Mouse (Mus musculus): ENCODE results near the gene Fnbp1. TPM values are rescaled to one million over a fixed set of nuclear protein-coding genes. Genes with fewer than 3 reads are reported as not detected.

The Fnbp1 gene
- polyA plus RNA-seq, 1 experiment from 2014 or later, result 17.3 TPM

DNA sequence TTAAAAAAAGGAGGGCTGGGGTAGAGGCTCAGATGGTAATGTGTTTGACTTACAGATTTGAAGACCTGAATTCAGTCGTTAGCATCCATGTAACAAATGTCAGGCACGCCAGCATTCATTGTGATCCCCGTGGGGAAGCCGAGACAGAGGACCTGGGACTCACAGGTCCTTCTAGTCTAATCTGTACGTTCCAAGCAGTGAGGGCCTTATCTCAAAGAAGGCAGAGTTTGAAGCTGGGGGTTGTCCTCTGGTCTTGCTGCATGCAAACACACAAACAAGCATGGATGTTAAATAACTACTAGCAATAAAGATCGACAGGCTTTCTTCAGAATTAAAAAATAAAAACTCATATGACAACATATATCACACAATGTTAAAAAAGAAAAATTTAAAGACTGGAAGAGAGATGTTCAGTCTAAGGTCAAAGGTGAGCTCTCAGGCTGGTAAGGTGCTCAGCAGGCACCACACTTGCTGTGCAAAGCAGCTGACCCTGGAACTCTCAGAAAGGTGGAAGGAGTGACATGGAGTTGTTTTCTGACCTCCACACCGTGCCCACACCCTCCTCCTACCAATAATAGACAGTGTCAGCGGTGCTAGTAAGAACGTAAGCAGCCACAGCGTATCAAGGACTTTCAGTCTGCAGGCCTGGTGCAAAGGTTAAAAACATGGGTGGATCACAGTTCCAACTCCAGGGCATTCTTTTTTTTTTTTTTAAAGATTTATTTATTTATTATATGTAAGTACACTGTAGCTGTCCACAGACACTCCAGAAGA, 18.5 kb upstream of the Fnbp1 start:
- DNase-seq (ENCODE audit: low spot score) (no peak), ATAC-seq (replicated peaks; ENCODE audit: low FRiP score) (no peak)
- H3K9me3 ChIP-seq (ENCODE audit: control insufficient read depth, low read length), result no peaks in the 10 kb centered on the region
- H3K36me3 ChIP-seq (ENCODE audit: control insufficient read depth, insufficient read depth, low read length), result no peaks in the 10 kb centered on the region
- no peak overlapping the region for H3K4me2 ChIP-seq (ENCODE audit: low read depth, low read length, severe bottlenecking)
- H3K27me3 ChIP-seq (ENCODE audit: control insufficient read depth, insufficient read depth, low read length), result no peaks in the 10 kb centered on the region
- WGBS, result 91% methylated on average over 10 of the region's 10 CpGs
- H3K27ac ChIP-seq (ENCODE audit: low read depth, low read length), result no peak overlapping the region
- no peak overlapping the region for H3K4me3 ChIP-seq (ENCODE audit: low read depth, low read length)
- H3K4me1 ChIP-seq (replicated peaks; ENCODE audit: control insufficient read depth, insufficient read depth, low read length), result no peaks in the 10 kb centered on the region
- H3K9ac ChIP-seq (ENCODE audit: low read length), result no peak overlapping the region

DNA sequence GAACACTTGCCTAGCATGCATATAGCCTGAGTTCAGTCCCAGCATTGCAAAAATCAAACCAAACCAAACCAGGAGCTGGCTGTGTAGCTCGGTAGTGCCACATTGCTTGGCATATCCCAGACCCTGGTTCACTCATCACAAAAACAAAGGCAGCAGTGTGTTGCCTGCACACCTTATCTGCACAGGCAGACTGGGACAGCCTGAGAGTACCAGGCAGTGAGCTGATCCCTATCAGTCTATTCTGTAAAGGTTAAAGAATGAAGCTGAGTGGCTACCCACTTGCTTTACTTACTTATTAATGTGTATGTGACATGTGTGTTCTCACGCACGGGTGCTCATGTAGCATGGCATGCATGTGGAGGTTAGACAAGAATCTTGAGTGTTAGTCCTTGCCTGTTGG, 15.0 kb upstream of the Fnbp1 start:
- no peak overlapping the region for H3K9ac ChIP-seq (ENCODE audit: low read length)
- no peaks in the 10 kb centered on the region for H3K9me3 ChIP-seq (ENCODE audit: control insufficient read depth, low read length)
- DNase-seq (ENCODE audit: low spot score) (no peak), ATAC-seq (replicated peaks; ENCODE audit: low FRiP score) (no peak)
- no peak overlapping the region for H3K27ac ChIP-seq (ENCODE audit: low read depth, low read length)
- no peak overlapping the region for H3K4me3 ChIP-seq (ENCODE audit: low read depth, low read length)
- H3K36me3 ChIP-seq (ENCODE audit: control insufficient read depth, insufficient read depth, low read length), result no peaks in the 10 kb centered on the region
- no peak overlapping the region for H3K4me2 ChIP-seq (ENCODE audit: low read depth, low read length, severe bottlenecking)
- 96% methylated on average over 3 of the region's 3 CpGs for WGBS
- no peaks in the 10 kb centered on the region; the same call in 1 of the 2 replicates for H3K4me1 ChIP-seq (replicated peaks; ENCODE audit: control insufficient read depth, insufficient read depth, low read length)
- H3K27me3 ChIP-seq (ENCODE audit: control insufficient read depth, insufficient read depth, low read length), result no peaks in the 10 kb centered on the region

DNA sequence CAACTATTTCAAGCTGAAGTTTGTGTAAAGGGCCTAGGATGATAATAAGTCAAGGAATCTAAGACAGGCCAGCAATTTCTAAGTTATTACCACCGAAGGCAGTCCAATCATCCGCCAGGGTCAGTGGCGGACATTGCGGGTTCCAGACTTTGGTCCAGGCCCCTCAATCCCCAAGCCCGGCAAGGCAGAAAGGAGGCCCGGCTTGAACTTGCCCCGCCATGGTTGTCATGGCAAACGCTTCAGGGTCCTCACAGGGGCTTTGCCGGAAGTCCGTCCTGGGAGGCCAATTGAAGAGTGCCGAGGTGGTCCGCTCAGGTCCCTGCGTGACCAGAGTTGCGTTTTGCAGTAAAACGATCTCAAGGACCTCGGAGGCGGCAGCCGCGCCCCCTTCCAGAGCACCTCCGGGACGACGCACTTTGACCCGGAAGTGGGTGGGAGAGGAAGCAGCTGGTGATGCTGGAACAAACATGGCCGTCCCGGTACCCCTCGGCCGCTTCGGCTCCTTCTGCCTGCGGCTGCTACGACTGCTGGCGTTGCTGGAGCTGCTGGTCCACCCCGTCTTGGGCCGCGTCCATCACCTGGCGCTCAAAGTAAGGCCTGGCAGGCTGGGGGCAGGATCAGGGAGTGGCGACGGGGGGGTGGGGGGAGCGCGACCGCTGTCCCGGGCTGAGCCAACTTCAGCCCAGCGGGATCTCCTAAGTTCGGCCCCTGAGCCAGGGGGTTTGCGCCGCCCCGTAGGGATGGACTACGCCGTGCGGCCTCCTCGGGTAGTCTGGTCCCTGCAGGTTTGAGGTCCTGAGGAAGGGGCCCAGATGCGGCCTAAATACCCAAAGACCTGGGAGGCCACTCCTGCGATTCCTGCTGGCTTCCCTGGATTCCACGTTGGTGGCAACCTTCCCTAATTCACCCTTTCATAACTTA, 10.3 kb upstream of the Fnbp1 start, which contains the start of gene Gpr107:
Gpr107 (plus strand) TSS at position 425 of the 921 bp plus-strand sequence.
- ATAC-seq (replicated peaks; ENCODE audit: low FRiP score) (peak; percentile 82), DNase-seq (ENCODE audit: low spot score) (peak; percentile 92)
- peak within 1 kb of the TSS; percentile 88 for H3K4me3 ChIP-seq (ENCODE audit: low read depth, low read length)
- H3K4me1 ChIP-seq (replicated peaks; ENCODE audit: control insufficient read depth, insufficient read depth, low read length), result no peaks in the 10 kb centered on the region; the same call in 1 of the 2 replicates
- H3K36me3 ChIP-seq (ENCODE audit: control insufficient read depth, insufficient read depth, low read length), result no peaks in the 10 kb centered on the region; the same call in 1 of the 2 replicates
- no peaks in the 10 kb centered on the region for H3K9me3 ChIP-seq (ENCODE audit: control insufficient read depth, low read length)
- no peak within 1 kb of the TSS for H3K27ac ChIP-seq (ENCODE audit: low read depth, low read length)
- peak within 1 kb of the TSS; percentile 88 for H3K9ac ChIP-seq (ENCODE audit: low read length)
- no peaks in the 10 kb centered on the region for H3K27me3 ChIP-seq (ENCODE audit: control insufficient read depth, insufficient read depth, low read length)
- under 1% methylated on average over 50 of the region's 53 CpGs for WGBS
- H3K4me2 ChIP-seq (ENCODE audit: low read depth, low read length, severe bottlenecking), result peak within 1 kb of the TSS; percentile 53

DNA sequence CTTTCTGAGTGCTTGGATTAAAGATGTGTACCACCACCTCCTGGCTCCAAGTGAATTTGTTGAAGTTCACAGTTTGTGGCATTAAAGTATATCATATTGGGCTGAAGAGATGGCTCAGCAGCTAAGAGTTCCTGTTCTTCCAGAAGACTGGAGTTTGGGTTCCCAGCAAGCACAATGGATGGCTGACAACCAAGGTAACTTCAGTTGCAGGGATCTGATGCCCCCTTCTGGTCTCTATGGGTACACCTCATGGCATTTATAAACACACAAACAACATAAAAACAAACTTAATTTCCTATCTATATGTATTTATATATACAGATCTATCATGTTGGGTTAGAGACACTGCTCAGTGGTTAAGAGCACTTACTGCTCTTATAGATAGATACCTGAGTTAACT, 9.0 kb upstream of the Fnbp1 start:
- Histone ChIP-seq H3K27ac (ENCODE audit: low read depth, low read length) (no peak overlapping the region), H3K4me2 (ENCODE audit: low read depth, low read length, severe bottlenecking) (no peak overlapping the region), H3K4me3 (ENCODE audit: low read depth, low read length) (no peak overlapping the region), H3K36me3 (ENCODE audit: control insufficient read depth, insufficient read depth, low read length) (no peaks in the 10 kb centered on the region; the same call in 1 of the 2 replicates), H3K4me1 (replicated peaks; ENCODE audit: control insufficient read depth, insufficient read depth, low read length) (no peaks in the 10 kb centered on the region; the same call in 1 of the 2 replicates), H3K9me3 (ENCODE audit: control insufficient read depth, low read length) (no peaks in the 10 kb centered on the region), H3K9ac (ENCODE audit: low read length) (no peak overlapping the region), H3K27me3 (ENCODE audit: control insufficient read depth, insufficient read depth, low read length) (no peaks in the 10 kb centered on the region)
- ATAC-seq (replicated peaks; ENCODE audit: low FRiP score) (no peak), DNase-seq (ENCODE audit: low spot score) (no peak)

DNA sequence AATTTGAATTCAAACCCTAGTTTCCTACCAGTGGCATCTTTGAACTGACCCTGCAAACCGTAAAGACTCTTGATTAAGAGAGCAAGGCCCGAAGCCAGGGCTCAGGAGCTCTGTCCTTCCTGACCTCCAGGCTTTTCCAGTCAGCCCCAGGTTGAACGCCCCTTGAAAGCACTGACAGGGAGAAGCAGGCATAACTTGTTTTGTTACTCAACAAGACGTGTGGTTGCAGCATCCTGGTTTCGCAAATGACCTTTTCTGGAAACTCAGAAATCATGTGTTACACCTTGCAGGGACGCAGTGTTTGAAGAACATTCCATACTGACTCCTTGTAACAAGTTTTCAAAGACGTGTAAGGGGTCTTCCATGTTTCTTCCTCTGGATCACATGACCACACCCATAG, 5.2 kb upstream of the Fnbp1 start:
- ATAC-seq (replicated peaks; ENCODE audit: low FRiP score) (no peak), DNase-seq (ENCODE audit: low spot score) (no peak)
- no peak overlapping the region for H3K4me3 ChIP-seq (ENCODE audit: low read depth, low read length)
- peaks cover 2% of the 10 kb centered on the region; the same call in 1 of the 2 replicates for H3K4me1 ChIP-seq (replicated peaks; ENCODE audit: control insufficient read depth, insufficient read depth, low read length)
- no peak overlapping the region for H3K4me2 ChIP-seq (ENCODE audit: low read depth, low read length, severe bottlenecking)
- no peaks in the 10 kb centered on the region; the same call in 1 of the 2 replicates for H3K27me3 ChIP-seq (ENCODE audit: control insufficient read depth, insufficient read depth, low read length)
- H3K27ac ChIP-seq (ENCODE audit: low read depth, low read length), result no peak overlapping the region
- H3K9me3 ChIP-seq (ENCODE audit: control insufficient read depth, low read length), result no peaks in the 10 kb centered on the region
- no peaks in the 10 kb centered on the region; the same call in 1 of the 2 replicates for H3K36me3 ChIP-seq (ENCODE audit: control insufficient read depth, insufficient read depth, low read length)
- WGBS, result 85% methylated on average over 7 of the region's 7 CpGs
- no peak overlapping the region for H3K9ac ChIP-seq (ENCODE audit: low read length)

DNA sequence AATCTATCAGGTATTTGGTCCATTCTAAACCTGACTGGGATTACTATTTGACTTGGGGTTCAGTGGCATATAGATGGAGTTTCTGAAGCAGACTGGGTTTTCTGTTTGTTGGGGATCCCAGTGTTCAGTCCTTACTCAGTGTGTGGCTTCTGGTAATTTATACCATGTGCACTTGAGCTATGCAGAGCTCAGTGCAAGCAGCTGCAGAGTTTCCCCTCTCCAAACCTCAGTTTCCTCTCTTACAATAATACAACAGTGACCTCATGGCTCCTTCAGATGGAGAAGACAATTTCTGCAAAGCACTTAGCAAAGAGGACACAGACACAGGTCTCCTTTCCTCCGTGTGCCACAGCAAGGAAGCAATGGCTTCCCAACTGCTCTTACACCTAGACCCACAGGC, 3.1 kb upstream of the Fnbp1 start:
- Histone ChIP-seq H3K27ac (ENCODE audit: low read depth, low read length) (no peak overlapping the region), H3K9ac (ENCODE audit: low read length) (no peak overlapping the region), H3K4me3 (ENCODE audit: low read depth, low read length) (no peak overlapping the region), H3K36me3 (ENCODE audit: control insufficient read depth, insufficient read depth, low read length) (no peaks in the 10 kb centered on the region), H3K4me1 (replicated peaks; ENCODE audit: control insufficient read depth, insufficient read depth, low read length) (peaks cover 5% of the 10 kb centered on the region; the same call in 1 of the 2 replicates), H3K4me2 (ENCODE audit: low read depth, low read length, severe bottlenecking) (no peak overlapping the region), H3K27me3 (ENCODE audit: control insufficient read depth, insufficient read depth, low read length) (peaks cover 2% of the 10 kb centered on the region; the same call in 1 of the 2 replicates), H3K9me3 (ENCODE audit: control insufficient read depth, low read length) (no peaks in the 10 kb centered on the region)
- DNase-seq (ENCODE audit: low spot score) (no peak), ATAC-seq (replicated peaks; ENCODE audit: low FRiP score) (no peak)
- 76% methylated on average over 1 of the region's 1 CpGs for WGBS

DNA sequence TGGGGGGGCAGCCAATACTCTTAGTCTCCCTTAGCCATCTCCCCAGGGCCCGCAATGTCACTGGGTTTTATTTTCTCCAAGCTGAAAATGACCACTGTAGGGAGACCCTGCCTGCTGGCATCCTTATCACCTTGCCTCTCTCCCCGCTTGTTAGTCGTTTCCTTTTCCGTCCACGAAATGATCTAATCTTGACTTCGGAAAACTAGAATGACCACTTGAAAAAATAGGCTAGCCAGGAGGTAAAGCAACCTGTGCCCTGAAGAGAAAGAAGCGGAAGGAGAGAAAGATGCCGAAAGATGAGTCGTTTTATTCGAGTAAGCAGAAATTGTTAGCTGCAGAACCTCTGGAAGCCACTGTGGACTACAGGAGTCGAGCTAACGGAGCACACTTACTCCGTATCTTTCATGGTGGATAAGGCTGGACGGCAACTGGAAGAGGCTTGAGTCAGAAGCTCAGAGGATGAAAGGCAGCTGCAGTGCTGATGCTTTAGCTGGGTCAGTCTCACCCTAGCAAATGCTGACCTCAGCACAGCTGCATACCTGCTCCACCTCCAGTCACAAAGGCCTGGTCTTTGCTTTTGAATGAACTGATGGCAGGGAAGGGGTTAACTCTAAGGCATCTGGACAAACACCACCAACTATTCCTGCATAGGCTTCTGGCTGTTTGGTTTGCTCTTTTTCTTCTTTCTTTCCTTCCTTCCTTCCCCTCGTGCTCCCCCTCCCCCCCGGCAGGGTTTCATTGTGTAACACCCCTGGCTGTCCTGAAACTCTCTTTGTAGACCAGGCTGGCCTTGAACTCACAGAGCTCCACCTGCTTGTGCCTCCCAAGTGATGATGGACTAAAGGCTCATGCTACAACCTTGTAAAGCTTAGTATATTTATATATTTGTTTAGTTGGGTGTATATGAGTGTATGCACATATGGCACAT, 2.2 kb upstream of the Fnbp1 start:
- Histone ChIP-seq H3K4me2 (ENCODE audit: low read depth, low read length, severe bottlenecking) (no peak overlapping the region), H3K9me3 (ENCODE audit: control insufficient read depth, low read length) (no peaks in the 10 kb centered on the region), H3K9ac (ENCODE audit: low read length) (no peak overlapping the region), H3K27me3 (ENCODE audit: control insufficient read depth, insufficient read depth, low read length) (peaks cover 2% of the 10 kb centered on the region; the same call in 1 of the 2 replicates), H3K27ac (ENCODE audit: low read depth, low read length) (no peak overlapping the region), H3K4me1 (replicated peaks; ENCODE audit: control insufficient read depth, insufficient read depth, low read length) (peaks cover 5% of the 10 kb centered on the region; the same call in 1 of the 2 replicates), H3K4me3 (ENCODE audit: low read depth, low read length) (no peak overlapping the region), H3K36me3 (ENCODE audit: control insufficient read depth, insufficient read depth, low read length) (no peaks in the 10 kb centered on the region)
- no peak for ATAC-seq (replicated peaks; ENCODE audit: low FRiP score)
- 83% methylated on average over 16 of the region's 16 CpGs for WGBS
- no peak for DNase-seq (ENCODE audit: low spot score)

DNA sequence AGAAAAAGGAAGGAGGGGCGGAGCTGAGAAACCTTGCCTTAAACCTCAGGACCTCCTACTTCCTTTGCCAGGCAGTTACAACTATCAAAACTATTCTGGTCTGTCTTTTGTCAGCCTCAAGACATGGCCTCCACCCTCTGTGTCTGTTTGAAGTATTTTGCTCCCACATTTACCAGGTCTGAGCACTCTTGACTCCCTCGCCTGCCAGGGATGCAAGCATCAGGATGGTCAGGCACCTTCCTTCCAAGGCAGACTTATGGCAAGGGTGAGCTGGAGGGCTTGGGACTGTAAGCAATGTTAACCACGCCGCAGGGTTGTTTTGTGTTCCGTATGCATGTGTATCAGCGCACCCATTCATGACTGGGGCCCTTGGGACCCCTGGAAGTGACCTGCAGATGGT, 1.5 kb upstream of the Fnbp1 start:
- ATAC-seq (replicated peaks; ENCODE audit: low FRiP score), result no peak
- Histone ChIP-seq H3K36me3 (ENCODE audit: control insufficient read depth, insufficient read depth, low read length) (no peaks in the 10 kb centered on the region), H3K4me2 (ENCODE audit: low read depth, low read length, severe bottlenecking) (no peak overlapping the region), H3K9me3 (ENCODE audit: control insufficient read depth, low read length) (no peaks in the 10 kb centered on the region), H3K27ac (ENCODE audit: low read depth, low read length) (no peak overlapping the region), H3K9ac (ENCODE audit: low read length) (no peak overlapping the region), H3K4me3 (ENCODE audit: low read depth, low read length) (no peak overlapping the region), H3K4me1 (replicated peaks; ENCODE audit: control insufficient read depth, insufficient read depth, low read length) (peaks cover 5% of the 10 kb centered on the region; the same call in 1 of the 2 replicates), H3K27me3 (ENCODE audit: control insufficient read depth, insufficient read depth, low read length) (peaks cover 2% of the 10 kb centered on the region; the same call in 1 of the 2 replicates)
- no peak for DNase-seq (ENCODE audit: low spot score)
- 81% methylated on average over 6 of the region's 6 CpGs for WGBS

All from forebrain, embryonic 11.5 days (tissue).